Mouse (Mus musculus): Measurements from ENCODE around the gene Kptn.

Gene Kptn

GRCm38 (mm10) chr7:16120262-16120600 is 536 bp downstream of the Kptn start:
- no peak for DNase-seq (ENCODE audit: low read depth)

- no peak for DNase-seq (ENCODE audit: low read depth)
Observed at GRCm38 (mm10) chr7:16125829-16126228, 6.1 kb downstream of the Kptn start.

DNA sequence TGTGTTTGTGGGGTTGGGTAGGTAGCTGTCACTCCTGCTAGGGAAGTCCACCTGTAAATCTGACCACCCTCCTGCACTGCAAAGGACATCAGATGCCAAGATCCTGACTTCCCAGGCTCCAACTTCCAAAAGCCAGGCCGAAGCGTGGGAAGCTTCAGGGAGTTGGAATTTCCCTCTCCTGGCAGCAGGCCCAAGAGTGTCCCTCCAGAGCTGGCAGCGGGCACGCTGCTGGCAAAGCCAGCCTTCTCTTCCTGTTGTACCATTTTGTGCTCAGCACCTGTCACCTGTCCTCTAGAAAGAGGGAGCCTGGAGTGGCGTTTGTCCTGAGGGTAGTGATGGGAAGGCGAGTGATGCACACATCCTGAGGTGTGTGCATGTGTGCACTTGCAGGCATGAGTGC is 8.6 kb downstream of the Kptn start:
- DNase-seq (ENCODE audit: low read depth), result no peak

GRCm38 (mm10) chr7:16128899-16129298 is 9.2 kb downstream of the Kptn start:
- DNase-seq (ENCODE audit: low read depth), result no peak

GRCm38 (mm10) chr7:16129421-16129845 is 9.7 kb downstream of the Kptn start, which contains the start of gene Slc8a2:
Gene Slc8a2, plus strand, starts transcription at chr7:16129826.
- peak; percentile 69 for DNase-seq (ENCODE audit: low read depth)

DNA sequence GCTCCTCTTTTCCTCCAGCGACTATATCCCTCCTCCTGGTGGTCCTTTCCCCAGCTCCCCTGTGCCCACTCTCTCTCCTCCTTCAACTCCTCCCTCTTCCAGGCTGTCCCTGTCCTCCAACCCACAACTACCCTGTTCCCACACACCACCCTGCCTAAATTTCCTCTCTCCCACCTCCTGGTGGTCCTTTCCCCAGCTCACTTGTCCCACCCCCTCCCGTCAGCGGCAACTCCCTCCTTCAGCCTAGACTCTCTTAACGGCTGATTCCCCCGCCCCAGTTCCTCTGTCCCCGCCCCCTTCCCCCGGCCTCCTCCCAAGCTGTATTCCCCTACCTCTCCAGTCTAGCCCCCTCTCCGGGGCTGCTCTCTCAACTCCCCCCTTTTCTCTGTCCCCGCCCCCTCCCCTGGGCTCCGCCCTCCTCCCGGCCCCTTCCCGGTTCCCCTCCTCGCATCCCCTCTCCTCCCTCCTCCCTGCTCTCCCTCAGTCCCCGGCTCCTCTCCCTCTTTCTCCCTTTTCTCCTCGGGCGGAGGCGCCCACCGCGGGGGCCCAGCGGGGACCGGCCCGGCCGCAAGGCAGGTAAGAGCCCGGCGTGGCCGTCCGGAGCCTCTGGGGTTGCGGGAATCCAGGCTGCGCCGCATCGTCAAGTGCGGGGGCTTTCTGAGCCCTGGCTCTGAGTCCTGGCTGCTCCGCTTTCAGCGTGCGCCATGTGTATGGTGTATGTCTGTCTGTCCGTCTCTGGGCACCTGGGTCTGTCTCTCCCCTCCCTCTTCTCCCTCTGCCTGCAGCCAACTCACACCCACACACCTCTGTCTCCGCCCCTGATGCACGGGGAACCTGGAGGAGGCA is 10.4 kb downstream of the Kptn start:
- no peak for DNase-seq (ENCODE audit: low read depth)

DNA sequence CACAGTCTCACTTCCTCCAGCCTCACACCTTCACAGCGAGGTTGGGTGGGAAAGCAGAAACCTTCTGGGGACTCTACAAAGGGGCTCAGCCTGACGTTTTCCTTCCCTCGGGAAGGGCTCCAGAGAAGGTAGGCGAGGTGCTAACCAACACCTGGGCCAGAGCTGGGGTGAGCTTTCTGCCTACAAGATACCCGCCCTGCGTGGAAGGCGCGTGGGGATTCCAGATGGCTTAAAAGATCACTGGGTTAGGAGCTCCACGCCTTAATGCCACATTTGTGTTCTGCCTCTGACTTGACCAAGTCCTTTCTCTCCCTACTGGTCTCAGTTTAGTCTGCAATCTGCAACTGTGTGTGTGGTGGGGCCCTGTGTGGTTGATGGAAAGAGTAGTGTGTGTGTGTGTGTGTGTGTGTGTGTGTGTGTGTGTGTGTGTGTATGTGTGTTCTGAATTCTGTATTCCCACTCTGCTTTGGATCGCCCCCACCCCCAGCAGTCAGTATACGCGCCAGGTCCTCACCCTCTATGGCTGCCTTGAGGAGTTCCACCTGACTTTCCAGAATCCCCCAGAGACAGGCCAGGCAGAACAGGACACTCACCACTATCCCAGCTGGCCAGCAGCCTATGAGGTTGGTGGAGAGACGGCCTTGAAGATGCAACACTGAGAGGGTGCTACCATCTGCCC is 11.4 kb downstream of the Kptn start:
- DNase-seq (ENCODE audit: low read depth), result no peak

- no peak for DNase-seq (ENCODE audit: low read depth)
Observed at GRCm38 (mm10) chr7:16132161-16132581, 12.5 kb downstream of the Kptn start.

GRCm38 (mm10) chr7:16132926-16133325 is 13.2 kb downstream of the Kptn start:
- DNase-seq (ENCODE audit: low read depth), result no peak

GRCm38 (mm10) chr7:16133691-16134090 is 14.0 kb downstream of the Kptn start:
- DNase-seq (ENCODE audit: low read depth), result no peak

GRCm38 (mm10) chr7:16134951-16135392 is 15.3 kb downstream of the Kptn start:
- DNase-seq (ENCODE audit: low read depth), result no peak

DNA sequence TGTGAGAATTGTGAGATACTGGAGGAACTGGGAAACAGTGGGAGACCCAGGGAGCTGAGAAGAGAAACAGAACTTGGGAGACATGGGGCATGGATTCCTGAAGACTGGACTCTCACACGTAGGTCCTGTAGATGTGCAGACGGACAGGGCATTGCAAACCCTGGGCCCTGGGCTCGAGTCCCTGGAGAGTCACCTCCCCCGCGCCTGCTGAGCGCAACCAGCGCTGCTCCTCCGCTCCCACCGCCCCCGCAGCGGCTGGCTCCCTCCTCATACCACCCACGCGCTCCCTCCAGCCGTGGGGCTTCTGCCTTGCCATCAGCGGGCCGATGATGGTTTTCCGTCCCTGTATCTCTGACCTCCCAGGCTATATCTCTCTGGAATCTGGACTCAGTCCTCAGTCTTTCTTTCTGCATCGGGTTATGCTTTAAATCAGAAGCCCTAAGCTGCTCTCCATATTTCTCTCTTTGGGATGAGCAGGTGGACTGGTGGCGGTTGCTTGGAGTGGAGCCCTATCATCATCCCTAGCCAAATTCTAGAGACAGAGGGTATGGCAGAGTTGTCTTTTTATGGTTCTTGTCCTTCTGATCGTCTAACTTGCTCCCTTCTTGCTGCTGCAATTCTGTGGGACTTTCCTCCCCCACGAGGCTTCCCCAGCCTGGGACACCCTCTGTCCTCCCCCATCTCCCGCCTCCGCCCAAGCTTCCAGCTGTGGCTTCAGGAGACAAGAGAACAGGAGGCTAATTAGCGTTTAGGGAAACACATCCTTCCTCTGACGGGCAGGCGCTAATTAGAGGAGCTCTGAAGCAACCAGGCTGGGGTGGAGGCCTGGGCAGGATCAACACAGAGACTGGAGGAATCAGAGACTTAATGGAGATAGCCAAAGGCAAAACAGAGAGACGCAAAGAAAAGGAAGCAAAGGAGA is 27.1 kb downstream of the Kptn start:
- no peak for DNase-seq (ENCODE audit: low read depth)

- peak; percentile 74 for DNase-seq (ENCODE audit: low read depth)
Observed at GRCm38 (mm10) chr7:16147643-16148042, 27.9 kb downstream of the Kptn start.

DNA sequence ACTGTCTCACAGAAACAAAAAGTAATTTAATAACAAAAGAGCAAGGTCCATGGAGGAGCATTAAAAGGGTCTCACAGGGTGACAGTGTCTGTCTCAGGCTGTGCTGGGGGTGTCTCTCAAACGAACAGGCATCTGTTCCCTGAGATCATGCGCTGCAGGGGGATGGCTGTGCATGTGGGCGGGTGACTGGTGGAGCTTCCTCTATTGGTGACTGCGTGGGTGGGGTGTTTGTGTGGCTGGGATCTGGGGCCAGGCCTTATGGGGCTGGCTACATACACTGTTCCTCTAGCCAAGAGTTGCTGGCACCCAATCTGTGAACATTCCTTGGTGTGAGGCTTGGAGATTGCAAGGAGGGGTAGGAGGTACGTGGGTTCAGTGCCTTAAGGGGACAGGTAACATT is 29.5 kb downstream of the Kptn start:
- peak; percentile 27 for DNase-seq (ENCODE audit: low read depth)

DNA sequence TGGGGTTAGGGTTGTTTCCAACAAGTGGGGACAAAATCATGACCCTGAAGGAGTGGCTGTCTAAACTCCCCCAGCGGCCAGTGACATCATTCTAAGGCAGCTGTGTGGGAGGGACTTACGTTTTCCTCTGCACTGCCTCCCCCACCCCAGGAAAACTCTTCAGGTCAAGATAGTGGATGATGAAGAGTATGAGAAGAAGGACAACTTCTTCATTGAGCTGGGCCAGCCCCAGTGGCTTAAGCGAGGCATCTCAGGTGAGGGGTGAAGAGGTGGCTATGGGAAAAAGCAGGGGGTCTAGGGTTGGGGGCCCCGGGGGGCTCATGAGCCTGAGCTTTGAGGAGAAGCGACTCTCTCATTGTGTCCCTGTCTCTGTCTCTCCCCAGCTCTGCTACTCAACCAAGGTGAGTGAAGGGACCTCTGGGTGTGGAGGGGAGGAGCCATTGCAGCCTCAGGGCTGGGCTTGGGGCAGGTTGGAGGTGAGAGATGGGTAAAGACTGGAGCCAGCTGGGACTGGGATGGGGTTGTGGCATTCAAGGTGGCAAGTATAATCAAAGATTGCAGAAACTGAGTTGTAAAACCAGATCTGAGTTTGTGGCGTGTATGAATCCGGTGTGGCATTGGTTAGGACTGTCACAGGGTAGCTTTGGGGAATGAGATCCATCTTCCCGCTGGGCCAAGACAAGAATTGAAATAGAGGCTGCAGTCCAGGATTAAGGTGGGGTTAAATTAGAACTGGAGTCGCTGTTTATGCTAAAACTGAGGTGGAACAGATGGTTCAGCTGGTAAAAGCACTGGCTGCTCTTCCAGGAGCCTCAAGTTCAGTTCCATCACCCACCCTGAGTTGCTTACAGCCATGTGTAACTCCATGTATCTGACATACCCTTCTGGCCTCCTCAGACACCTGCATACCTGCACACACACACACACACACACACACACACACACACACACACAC is 30.8 kb downstream of the Kptn start:
- no peak for DNase-seq (ENCODE audit: low read depth)

DNA sequence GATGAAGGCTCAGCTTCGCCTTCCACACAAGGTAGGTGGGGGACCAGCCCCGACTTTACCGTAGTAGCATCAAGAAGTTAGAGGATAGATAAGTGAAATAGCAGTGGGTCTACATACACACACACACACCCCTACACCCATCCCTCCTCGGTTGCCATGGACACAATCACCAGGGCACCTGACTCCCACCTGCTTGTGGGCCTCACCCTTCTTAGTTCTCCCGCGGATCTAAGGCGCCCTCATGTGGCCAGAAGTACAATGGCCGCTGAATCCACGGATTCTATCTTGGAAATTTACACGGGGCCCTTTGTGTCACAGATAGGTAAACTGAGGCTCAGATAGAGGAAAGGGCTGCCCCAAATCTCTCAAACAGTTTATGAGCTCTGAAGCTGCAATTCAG is 33.8 kb downstream of the Kptn start:
- peak; percentile 77 for DNase-seq (ENCODE audit: low read depth)

DNA sequence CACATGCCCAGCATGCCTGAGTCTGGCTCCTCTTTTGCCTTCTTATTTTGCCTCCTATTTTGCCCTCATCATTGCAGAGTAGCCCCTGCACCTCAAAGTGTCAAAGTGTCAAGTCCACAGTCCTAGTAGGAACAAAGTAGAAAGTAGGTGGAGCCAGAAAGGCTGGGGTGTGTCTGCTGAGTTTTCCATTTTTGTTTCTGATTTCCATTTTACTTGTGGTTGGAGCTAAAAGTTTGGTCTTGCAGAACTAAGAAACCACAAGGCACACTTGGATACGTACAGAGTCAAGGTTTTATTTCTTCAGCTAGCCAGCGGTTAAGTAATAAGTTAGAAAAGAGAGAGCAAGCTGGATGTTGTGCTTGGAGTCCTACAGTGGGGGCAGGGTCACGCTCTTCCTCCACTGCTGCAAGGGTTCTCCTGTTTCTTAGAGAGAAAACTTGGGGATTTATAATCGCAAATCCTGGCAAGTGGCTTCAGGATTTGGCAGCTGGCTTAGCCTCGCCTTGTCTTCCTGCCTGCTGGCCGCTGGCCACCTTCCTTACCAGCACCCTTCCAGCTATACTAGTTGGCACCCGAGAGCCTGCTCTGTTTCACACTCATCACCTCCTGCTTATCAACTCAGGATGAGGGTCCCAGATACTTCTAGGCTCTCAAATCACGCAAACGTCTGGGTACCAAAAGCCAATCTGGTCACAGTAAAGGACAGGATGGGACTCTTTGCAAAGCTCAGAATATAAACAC is 35.6 kb downstream of the Kptn start:
- DNase-seq (ENCODE audit: low read depth), result peak; percentile 85

GRCm38 (mm10) chr7:16156105-16156714 is 36.5 kb downstream of the Kptn start:
- DNase-seq (ENCODE audit: low read depth), result no peak

DNA sequence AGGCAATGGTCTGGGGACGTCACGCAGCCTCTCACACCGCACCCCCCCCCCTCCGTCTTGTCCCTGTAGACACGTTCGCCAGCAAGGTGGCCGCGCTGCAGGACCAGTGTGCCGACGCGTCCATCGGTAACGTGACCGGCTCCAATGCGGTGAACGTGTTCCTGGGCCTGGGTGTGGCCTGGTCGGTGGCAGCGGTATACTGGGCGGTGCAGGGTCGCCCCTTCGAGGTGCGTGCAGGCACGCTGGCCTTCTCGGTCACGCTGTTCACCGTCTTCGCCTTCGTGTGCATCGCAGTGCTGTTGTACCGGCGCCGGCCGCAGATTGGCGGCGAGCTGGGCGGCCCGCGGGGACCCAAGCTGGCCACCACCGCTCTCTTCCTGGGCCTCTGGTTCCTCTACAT is 39.0 kb downstream of the Kptn start:
- no peak for DNase-seq (ENCODE audit: low read depth)

GRCm38 (mm10) chr7:16160702-16161101 is 41.0 kb downstream of the Kptn start:
- DNase-seq (ENCODE audit: low read depth), result peak; percentile 33

All from NIH3T3 (cell line).